Mouse (Mus musculus): ENCODE results near the gene Bbc3.
"Not testable (repeated sequence)": the region's sequence is repeated elsewhere in the genome, so short reads cannot be mapped to it uniquely, and the experiment has no call there.

DNA sequence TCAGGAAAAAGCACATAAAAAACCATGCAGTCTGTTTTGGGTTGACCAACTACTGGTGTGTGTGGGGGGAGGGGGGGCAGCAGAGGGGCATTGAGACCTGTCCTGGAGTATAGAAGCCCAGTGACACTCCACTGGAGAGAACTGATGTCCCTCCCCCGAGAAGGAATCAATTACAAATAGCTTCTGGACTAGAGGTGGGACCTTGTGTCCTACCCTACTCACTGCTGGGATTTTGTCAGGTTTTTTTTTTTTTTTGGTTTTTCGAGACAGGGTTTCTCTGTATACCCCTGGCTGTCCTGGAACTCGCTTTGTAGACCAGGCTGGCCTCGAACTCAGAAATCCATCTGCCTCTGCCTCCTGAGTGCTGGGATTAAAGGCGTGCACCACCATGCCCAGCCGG lies 1.1 kb upstream of the Bbc3 start:
- TF ChIP-seq CTCF (IDR thresholded peaks at IDR 0.05; ENCODE audit: control insufficient read depth, insufficient read depth, insufficient read length); MAX (IDR thresholded peaks at IDR 0.05); USF1 (IDR thresholded peaks at IDR 0.05; ENCODE audit: low read depth); MYOD1 (IDR thresholded peaks at IDR 0.05; ENCODE audit: control insufficient read depth, insufficient read length, low read depth); MYOG (IDR thresholded peaks at IDR 0.05; ENCODE audit: control insufficient read depth, extremely low read depth, insufficient read length); FOSL1 (IDR thresholded peaks at IDR 0.05; ENCODE audit: insufficient read depth, low read length, poor library complexity, severe bottlenecking); CEBPB (IDR thresholded peaks at IDR 0.05; ENCODE audit: low read depth): not testable (repeated sequence)
